Mouse (Mus musculus) lung, postnatal 25 days (tissue): ENCODE measurements around the gene Ppp3r2.
A peak's percentile ranks its signal among the peaks of the same experiment; 100 is the strongest.

ENCODE experiments used
- DNase-seq: peaks from one replicate; pipeline ENCODE4 v3.0.0; 2022; ENCODE audit warnings: low spot score

Ppp3r2 gene

GRCm38 (mm10) chr4:49681812-49682211 lies at the start of gene Ppp3r2:
Gene Ppp3r2 (minus strand): TSS chr4:49682024.
- DNase-seq, result no peak

DNA sequence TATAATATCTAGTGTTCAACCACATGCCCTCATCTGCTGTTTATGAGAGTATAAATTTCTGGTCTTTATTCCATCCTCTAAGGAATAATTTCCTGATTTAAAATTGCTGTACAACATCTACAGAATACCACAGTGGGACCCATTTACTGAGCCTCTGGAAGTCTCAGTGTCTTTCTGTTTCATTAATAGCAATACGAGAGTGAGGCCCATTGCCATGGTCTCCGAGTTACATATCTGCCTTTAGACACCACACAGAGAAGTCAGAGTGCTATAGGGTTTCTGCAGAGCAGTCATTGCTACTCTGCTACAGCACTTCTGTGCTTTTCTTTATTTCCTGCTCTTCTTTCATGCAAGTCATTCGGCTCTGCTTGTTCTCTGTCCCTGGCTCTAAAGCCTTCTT lies 47.5 kb upstream of the Ppp3r2 start:
- no peak for DNase-seq

GRCm38 (mm10) chr4:49723908-49724307 lies 42.1 kb upstream of the Ppp3r2 start:
- DNase-seq, result no peak

GRCm38 (mm10) chr4:49691405-49692194 lies 9.8 kb upstream of the Ppp3r2 start:
- DNase-seq, result no peak

DNA sequence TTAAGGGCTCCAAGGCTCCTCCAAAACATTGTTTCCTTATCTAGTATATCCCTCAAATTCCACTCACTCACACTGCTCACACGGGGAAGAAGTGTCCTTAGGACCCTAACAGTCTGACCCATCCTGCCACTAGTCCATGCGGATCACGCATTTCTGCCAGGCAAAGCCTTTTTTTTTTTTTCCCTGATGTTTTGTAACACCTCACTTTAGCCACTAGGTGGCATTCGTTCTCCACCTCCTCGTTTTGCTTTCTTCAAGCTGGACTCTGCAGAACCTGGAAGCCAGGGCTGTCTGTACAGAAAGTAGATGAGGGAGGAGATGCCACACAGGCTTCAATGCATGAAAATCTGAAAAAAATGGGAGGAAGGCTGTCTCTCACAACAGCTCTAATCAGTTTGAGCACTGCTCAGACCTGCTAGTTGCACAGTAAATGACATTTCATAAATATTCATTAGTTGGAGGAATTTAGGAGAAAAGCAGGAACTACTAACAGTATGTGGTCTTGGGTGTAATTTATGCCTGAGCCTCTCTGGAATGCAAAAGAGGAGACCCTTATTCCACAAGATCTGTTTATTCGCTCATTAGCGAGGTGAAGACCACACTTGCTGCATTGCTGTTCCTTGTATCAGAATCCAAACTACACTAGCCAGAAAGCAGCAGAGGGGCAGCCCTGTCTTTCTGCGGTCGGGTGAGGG lies 6.9 kb upstream of the Ppp3r2 start:
- peak; percentile 39 for DNase-seq

DNA sequence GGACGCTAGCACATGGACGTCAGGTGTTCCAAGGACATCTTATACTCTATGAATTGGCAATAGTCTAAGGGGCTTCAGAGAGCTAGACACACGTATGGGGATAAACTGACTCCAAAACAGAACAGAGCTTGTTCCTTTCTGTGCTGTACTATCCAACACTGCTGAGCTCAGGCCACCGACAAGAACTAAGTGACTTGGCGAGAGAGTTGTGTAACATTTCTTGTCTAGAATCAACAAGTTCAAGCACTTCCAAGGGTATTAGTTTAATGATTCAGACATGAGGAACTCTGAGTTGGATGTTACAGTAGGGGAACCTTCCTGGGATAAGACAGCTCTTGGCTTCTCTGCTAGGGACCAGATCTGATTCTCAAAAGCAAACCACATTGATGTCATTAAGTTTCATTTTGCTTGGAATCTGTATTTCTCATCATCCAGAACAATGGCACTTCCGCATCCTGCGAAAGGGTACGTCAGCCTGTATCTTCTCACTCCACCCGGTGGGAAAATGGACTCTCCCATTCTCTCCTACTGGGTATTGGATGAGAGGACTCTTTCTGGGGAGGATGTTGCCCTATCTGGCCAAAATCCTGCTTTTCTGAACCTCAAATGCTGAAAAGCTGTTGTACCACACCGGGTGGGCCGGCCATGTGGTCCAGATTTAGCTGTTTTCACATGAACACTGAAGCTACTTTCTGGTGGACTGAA lies 1.5 kb downstream of the Ppp3r2 start:
- peak; percentile 74 for DNase-seq

- DNase-seq, result no peak
Measured at GRCm38 (mm10) chr4:49676790-49677189, 5.0 kb downstream of the Ppp3r2 start.

DNA sequence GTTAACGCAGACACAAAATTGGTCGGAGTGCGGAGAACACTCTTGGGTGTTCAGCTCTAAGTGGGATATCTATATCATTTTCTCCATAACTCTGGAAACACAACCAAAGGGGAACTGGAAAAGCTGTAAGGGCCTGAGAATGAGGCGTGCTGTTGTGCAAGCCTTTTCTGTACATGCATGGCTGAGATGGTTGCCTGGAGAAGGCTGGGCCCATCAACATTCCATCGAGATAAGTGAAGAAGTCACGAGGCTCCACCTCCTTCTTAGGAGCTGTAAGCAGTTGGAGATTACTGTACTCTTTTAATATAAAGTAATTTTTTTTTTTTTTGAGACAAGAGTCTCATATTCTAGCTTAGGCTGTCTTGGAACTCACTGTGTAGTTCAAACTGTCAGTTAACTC lies 5.8 kb downstream of the Ppp3r2 start:
- DNase-seq, result peak; percentile 74

GRCm38 (mm10) chr4:49664850-49665249 lies 17.0 kb downstream of the Ppp3r2 start:
- no peak for DNase-seq

- peak; percentile 69 for DNase-seq
Measured at GRCm38 (mm10) chr4:49662231-49662630, 19.6 kb downstream of the Ppp3r2 start.

GRCm38 (mm10) chr4:49661664-49662063 lies 20.2 kb downstream of the Ppp3r2 start:
- peak; percentile 25 for DNase-seq

- no peak for DNase-seq
Measured at GRCm38 (mm10) chr4:49659421-49659820, 22.4 kb downstream of the Ppp3r2 start.

- DNase-seq, result no peak
Measured at GRCm38 (mm10) chr4:49639913-49640312, 41.9 kb downstream of the Ppp3r2 start.

GRCm38 (mm10) chr4:49637821-49638220 lies 44.0 kb downstream of the Ppp3r2 start:
- DNase-seq, result no peak

- DNase-seq, result no peak
Measured at GRCm38 (mm10) chr4:49632139-49632481, 49.7 kb downstream of the Ppp3r2 start.

DNA sequence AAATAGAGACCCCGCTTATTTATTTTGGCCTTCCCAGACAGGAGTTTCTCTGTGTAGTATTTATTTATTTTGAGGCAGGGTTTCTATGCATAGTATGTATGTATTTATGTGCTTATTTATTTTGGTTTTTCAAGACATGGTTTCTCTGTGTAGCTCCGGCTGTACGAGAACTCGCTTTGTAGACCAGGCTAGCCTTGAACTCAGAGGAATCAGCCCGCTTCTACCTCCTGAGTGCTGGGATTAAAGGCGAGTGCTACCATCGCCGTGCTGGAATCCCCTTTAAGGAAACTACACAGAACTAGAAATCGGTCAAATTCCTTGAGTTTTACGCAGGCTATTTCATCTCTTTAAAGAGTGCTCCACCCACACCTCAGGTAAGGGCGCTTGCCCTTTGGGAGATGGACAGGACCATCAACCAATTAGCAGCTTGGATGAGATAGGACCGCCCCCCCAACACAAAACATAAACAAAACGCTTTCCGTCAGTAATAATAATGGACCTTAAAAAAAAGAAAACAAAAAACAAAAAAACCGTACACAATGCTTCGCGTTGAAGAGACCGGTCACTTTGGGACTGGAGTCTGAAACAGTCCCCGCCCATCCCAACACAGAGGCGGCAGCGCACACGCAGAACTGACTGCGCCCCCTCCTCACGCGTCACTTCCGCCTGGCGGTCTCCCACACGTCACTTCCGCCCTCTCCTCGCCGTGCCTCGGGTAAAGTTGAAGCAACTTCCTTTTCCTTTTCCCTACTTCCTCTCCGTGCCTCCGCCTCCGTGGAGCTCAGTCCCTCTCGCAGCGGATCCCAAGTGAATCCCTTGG lies 50.3 kb downstream of the Ppp3r2 start, which contains the start of gene Rnf20:
Gene Rnf20 (plus strand): TSS at position 688 of the 820 bp plus-strand sequence.
- DNase-seq, result peak; percentile 97

GRCm38 (mm10) chr4:49628941-49629340 lies 52.9 kb downstream of the Ppp3r2 start:
- no peak for DNase-seq
